In the genomic region with DNA sequence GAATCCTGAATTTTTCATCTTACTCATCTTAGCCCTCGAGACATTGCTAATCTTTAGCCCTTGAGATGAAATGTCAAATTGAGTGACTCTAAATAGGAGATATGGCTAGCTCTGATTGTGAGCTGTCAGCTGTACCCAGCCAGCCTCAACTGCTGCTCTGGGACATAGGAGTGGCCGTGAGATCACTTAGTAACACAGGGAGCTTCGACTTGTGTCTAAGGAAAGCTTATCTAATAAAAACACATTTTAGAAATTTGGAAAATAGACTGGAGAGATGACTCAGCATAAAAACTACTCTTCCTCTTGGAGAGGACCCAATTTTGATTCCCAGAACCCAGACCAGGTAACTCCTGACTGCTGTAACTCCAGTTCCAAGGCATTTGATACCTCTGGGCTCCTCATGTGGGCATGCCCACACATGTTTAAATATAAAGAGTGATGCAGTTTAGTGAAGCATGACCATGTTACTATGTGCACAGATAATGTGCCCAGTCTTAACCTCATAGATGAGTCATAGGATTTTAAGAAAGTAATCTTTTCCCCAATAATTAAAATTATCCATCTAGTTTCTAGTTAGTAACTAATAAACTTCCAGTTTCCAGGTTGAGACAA, we compare ENCODE assay signal across 14 mouse cellular contexts.
DNase-seq lines count a peak whose midpoint lies in the region; ATAC-seq lines count a peak whose summit lies in the region.
"Had no signal": no experiment of that assay in that cellular context is flagged by ENCODE, and none has a peak within 500 bp of the region (broad histone marks: within the 10 kb centered on the region; RNA-seq: fewer than 3 reads in every experiment).

No protein-coding gene starts in this region.

- H3K4me1 ChIP-seq in kidney, embryonic 15.5 days: no peaks in the 10 kb centered on the region
- H3K4me1 ChIP-seq: limb, embryonic 10.5 days; lung, embryonic 15.5 days; midbrain, embryonic 12.5 days had no signal

- no peak overlapping the region for H3K27ac ChIP-seq in kidney, embryonic 15.5 days
- H3K27ac ChIP-seq: limb, embryonic 10.5 days; lung, embryonic 15.5 days; midbrain, embryonic 12.5 days had no signal

- DNase-seq in kidney, adult 11 months: no peak
- peak; percentile 56 for DNase-seq in MEL-GATA-1-ER (ENCODE audit: extremely low read depth, low read depth)
- peak; percentile 80 for DNase-seq in liver
- no peak for DNase-seq in neural tube, embryonic 10.5 days (ENCODE audit: extremely low spot score, low spot score)
- DNase-seq in lung, postnatal 4 days: no peak
- DNase-seq: forebrain, postnatal 0 days; gastrocnemius, postnatal 10 days; kidney, postnatal 14 days had no signal

- no peak overlapping the region for H3K4me2 ChIP-seq in kidney, embryonic 15.5 days
- H3K4me2 ChIP-seq: heart, embryonic 11.5 days; lung, embryonic 15.5 days; midbrain, embryonic 12.5 days had no signal

- H3K9ac ChIP-seq in kidney, embryonic 15.5 days: no peak overlapping the region
- H3K9ac ChIP-seq: forebrain, postnatal 0 days; lung, embryonic 15.5 days; midbrain, embryonic 12.5 days had no signal

- WGBS in kidney, embryonic 15.5 days: 84% methylated on average over 3 of the region's 3 CpGs

- ATAC-seq in kidney, embryonic 15.5 days (replicated peaks; ENCODE audit: low FRiP score): 0 out of 2 replicates have a peak, but pooled peaks have one; percentile 62
- peak; percentile 95 for ATAC-seq in megakaryocyte-erythroid progenitor cell, adult 5-6 weeks (replicated peaks; ENCODE audit: low FRiP score, low TSS enrichment, poor library complexity, severe bottlenecking)
- ATAC-seq: forebrain, postnatal 0 days had no signal

- no peaks in the 10 kb centered on the region for H3K9me3 ChIP-seq in kidney, embryonic 15.5 days (replicated peaks)
- H3K9me3 ChIP-seq: limb, embryonic 10.5 days; lung, embryonic 15.5 days; midbrain, embryonic 12.5 days had no signal

- no peak overlapping the region for H3K4me3 ChIP-seq in kidney, embryonic 15.5 days (replicated peaks)
- H3K4me3 ChIP-seq: limb, embryonic 10.5 days; lung, embryonic 15.5 days; midbrain, embryonic 12.5 days had no signal

- no peaks in the 10 kb centered on the region for H3K27me3 ChIP-seq in kidney, embryonic 15.5 days
- H3K27me3 ChIP-seq: lung, embryonic 15.5 days; midbrain, embryonic 12.5 days had no signal

- no peaks in the 10 kb centered on the region for H3K36me3 ChIP-seq in kidney, embryonic 15.5 days
- H3K36me3 ChIP-seq: limb, embryonic 10.5 days; lung, embryonic 15.5 days; midbrain, embryonic 12.5 days had no signal

Comparison
In these comparisons a context has a peak if more than half of its experiments do, and no peak if none do; other contexts are left out.
1. DNase-seq: peak in MEL-GATA-1-ER (single experiment) and liver (single experiment); none in kidney, adult 11 months (single experiment), neural tube, embryonic 10.5 days (single experiment) and lung, postnatal 4 days (0 of 2).